Mouse (Mus musculus) ES-Bruce4 (cell line): ENCODE measurements at regions not wholly inside any gene's neighbourhood (a gene's known extent, or its start where the extent isn't known, plus 50 kb on each side); places are given as distances from the start of the nearest gene placed in this dataset.
A peak's percentile ranks its signal among the peaks of the same experiment; 100 is the strongest.

ENCODE experiments used
- H3K27ac ChIP-seq: 2 replicates; pipeline ENCODE4 v1.5.1; 2012; ENCODE audit warnings: low read length, inconsistent platforms; ENCODE audit not compliant: insufficient read depth
- H3K27me3 ChIP-seq: 2 replicates; pipeline ENCODE4 v1.6.1; 2012; ENCODE audit warnings: mild to moderate bottlenecking, low read length, inconsistent platforms; ENCODE audit not compliant: control insufficient read depth, poor library complexity, insufficient read depth, severe bottlenecking
- H3K36me3 ChIP-seq: 2 replicates; pipeline ENCODE4 v1.6.1; 2012; ENCODE audit warnings: inconsistent platforms, mild to moderate bottlenecking, low read length, moderate library complexity; ENCODE audit not compliant: control insufficient read depth, poor library complexity, insufficient read depth, severe bottlenecking
- H3K4me1 ChIP-seq: one replicate; pipeline ENCODE4 v1.8.1; 2011; ENCODE audit warnings: low read length; ENCODE audit not compliant: control insufficient read depth, insufficient read depth
- H3K4me3 ChIP-seq: 2 replicates; pipeline ENCODE4 v1.5.1; 2011; ENCODE audit warnings: low read depth, mild to moderate bottlenecking, low read length
- H3K9ac ChIP-seq: 2 replicates; pipeline ENCODE4 v1.6.1; 2012; ENCODE audit warnings: low read depth, mild to moderate bottlenecking, inconsistent platforms; ENCODE audit not compliant: poor library complexity, severe bottlenecking
- H3K9me3 ChIP-seq: replicated peaks from 2 replicates; pipeline ENCODE4 v1.6.1; 2012; ENCODE audit warnings: mild to moderate bottlenecking, low read length, inconsistent platforms; ENCODE audit not compliant: control insufficient read depth, poor library complexity, insufficient read depth, severe bottlenecking
- CTCF ChIP-seq: IDR thresholded peaks from one replicate; pipeline ENCODE4 v1.8.1; 2011; ENCODE audit warnings: low read depth, low read length
- EP300 ChIP-seq: IDR thresholded peaks from 2 replicates; pipeline ENCODE4 v1.6.1; 2011; ENCODE audit warnings: low read depth, low read length; ENCODE audit not compliant: insufficient read depth
- POLR2A ChIP-seq: IDR thresholded peaks from one replicate; pipeline ENCODE4 v1.8.1; 2011; ENCODE audit warnings: low read length; ENCODE audit not compliant: insufficient read depth

GRCm38 (mm10) chr17:76110856-76111255, 559.1 kb upstream of the Fam98a start:
- Histone ChIP-seq H3K9ac (no peak overlapping the region), H3K36me3 (no peaks in the 10 kb centered on the region; the same call in 1 of the 2 replicates), H3K27ac (no peak overlapping the region), H3K27me3 (no peaks in the 10 kb centered on the region; the same call in none of the 2 replicates), H3K4me3 (no peak overlapping the region), H3K9me3 (no peaks in the 10 kb centered on the region), H3K4me1 (peaks cover 5% of the 10 kb centered on the region)
- peak; percentile 62 for TF ChIP-seq EP300
- TF ChIP-seq CTCF = no peak

DNA sequence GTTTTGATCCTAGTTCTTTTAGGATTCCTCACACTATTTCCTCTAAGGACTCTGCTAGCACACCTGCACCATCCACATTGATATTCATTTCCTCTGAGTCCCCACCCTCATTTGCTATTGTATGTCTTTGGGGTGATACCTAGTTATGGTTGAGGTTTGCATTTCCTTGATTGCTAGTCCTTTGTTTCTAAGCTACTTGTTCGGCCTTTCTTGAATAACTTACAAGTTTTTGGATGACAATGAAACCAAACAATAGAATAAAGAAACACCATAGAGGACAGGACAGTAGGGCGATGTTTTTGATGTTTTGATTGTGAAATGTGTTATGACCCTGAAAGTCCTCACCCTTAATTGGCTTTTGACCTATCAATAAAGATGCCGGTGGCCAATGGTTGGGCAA, 531.8 kb upstream of the Fam98a start:
- no peak for TF ChIP-seq POLR2A
- no peak overlapping the region for H3K27ac ChIP-seq
- no peaks in the 10 kb centered on the region for H3K9me3 ChIP-seq
- no peaks in the 10 kb centered on the region for H3K27me3 ChIP-seq
- no peaks in the 10 kb centered on the region for H3K36me3 ChIP-seq
- no peak overlapping the region for H3K4me3 ChIP-seq
- no peak overlapping the region for H3K9ac ChIP-seq
- H3K4me1 ChIP-seq = peaks cover 1% of the 10 kb centered on the region

GRCm38 (mm10) chr17:76081780-76082179, 530.0 kb upstream of the Fam98a start:
- no peak for TF ChIP-seq CTCF
- TF ChIP-seq EP300 = no peak
- no peak for TF ChIP-seq POLR2A
- H3K36me3 ChIP-seq = no peaks in the 10 kb centered on the region
- no peaks in the 10 kb centered on the region for H3K9me3 ChIP-seq
- H3K4me1 ChIP-seq = peaks cover 1% of the 10 kb centered on the region
- H3K4me3 ChIP-seq = no peak overlapping the region
- no peaks in the 10 kb centered on the region for H3K27me3 ChIP-seq
- H3K9ac ChIP-seq = no peak overlapping the region
- no peak overlapping the region for H3K27ac ChIP-seq

GRCm38 (mm10) chr17:76046438-76046837, 494.7 kb upstream of the Fam98a start:
- TF ChIP-seq CTCF (no peak), POLR2A (no peak), EP300 (no peak)
- Histone ChIP-seq H3K27me3 (no peaks in the 10 kb centered on the region), H3K27ac (no peak overlapping the region), H3K9ac (no peak overlapping the region), H3K9me3 (0 out of 2 replicates have a peak, but pooled peaks cover 5% of the 10 kb centered on the region), H3K4me1 (no peaks in the 10 kb centered on the region), H3K36me3 (no peaks in the 10 kb centered on the region), H3K4me3 (no peak overlapping the region)

- TF ChIP-seq CTCF (no peak), POLR2A (no peak), EP300 (no peak)
- Histone ChIP-seq H3K9me3 (peaks cover 3% of the 10 kb centered on the region), H3K9ac (no peak overlapping the region), H3K27ac (no peak overlapping the region), H3K4me3 (no peak overlapping the region), H3K4me1 (no peaks in the 10 kb centered on the region), H3K36me3 (no peaks in the 10 kb centered on the region), H3K27me3 (no peaks in the 10 kb centered on the region)
Observed at GRCm38 (mm10) chr17:76032710-76033109, 481.0 kb upstream of the Fam98a start.

DNA sequence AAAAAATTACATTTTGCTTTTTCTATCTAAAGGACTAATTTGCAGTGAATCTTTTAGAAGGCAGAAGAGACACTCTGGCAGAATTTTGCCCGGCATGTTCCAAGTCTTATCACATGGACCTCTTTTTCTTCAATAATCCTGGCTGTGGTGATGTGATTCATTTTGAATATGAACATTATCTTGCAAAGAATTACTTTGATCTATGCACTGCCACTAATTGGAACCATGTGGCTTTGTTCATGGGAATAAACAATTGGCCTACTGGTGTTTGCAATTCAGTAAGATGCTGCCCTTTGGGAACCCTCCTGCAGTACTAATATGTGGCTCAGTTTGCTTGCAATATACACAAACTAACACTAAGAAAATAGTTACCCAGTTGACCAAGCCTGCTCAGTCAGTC, 456.3 kb upstream of the Fam98a start:
- H3K4me3 ChIP-seq = no peak overlapping the region
- H3K36me3 ChIP-seq = no peaks in the 10 kb centered on the region
- no peak for TF ChIP-seq POLR2A
- no peak for TF ChIP-seq CTCF
- no peak for TF ChIP-seq EP300
- no peaks in the 10 kb centered on the region; the same call in 1 of the 2 replicates for H3K27me3 ChIP-seq
- no peaks in the 10 kb centered on the region for H3K4me1 ChIP-seq
- H3K9ac ChIP-seq = no peak overlapping the region
- H3K9me3 ChIP-seq = no peaks in the 10 kb centered on the region
- no peak overlapping the region for H3K27ac ChIP-seq

DNA sequence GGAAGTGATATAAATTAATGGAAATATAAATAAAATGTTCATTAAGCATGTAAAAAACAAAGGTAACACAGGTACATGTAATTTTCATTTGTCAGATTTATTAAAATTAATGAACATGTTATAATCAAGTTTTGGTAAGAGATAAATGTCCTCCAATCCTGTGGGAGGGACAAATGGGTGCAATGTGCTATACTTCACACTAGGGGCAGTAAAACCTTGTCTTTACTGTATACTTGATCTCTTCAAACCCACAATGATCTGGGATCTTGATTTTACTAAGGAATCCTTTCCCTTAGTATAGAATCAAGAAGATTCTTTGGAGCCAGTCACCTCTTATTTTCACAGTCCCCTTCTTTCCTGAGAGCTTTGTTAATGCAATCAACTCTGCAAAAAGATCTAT, 451.1 kb upstream of the Fam98a start:
- Histone ChIP-seq H3K9ac (no peak overlapping the region), H3K4me3 (no peak overlapping the region), H3K9me3 (no peaks in the 10 kb centered on the region; the same call in 1 of the 2 replicates), H3K36me3 (no peaks in the 10 kb centered on the region), H3K4me1 (no peaks in the 10 kb centered on the region), H3K27me3 (no peaks in the 10 kb centered on the region), H3K27ac (no peak overlapping the region)
- no peak for TF ChIP-seq POLR2A
